Mouse (Mus musculus) cerebral cortex, adult 2 months (tissue): ENCODE results near the gene Rbm44.

ENCODE experiments used
- WGBS: fragments of 180-500 bp; shearing (Covaris S2); methylation state at CpG from one replicate; pipeline ENCODE4 v1.1.7; 2018; 5-methylcytosine and 5-hydroxymethylcytosine counted together

Gene Rbm44

DNA sequence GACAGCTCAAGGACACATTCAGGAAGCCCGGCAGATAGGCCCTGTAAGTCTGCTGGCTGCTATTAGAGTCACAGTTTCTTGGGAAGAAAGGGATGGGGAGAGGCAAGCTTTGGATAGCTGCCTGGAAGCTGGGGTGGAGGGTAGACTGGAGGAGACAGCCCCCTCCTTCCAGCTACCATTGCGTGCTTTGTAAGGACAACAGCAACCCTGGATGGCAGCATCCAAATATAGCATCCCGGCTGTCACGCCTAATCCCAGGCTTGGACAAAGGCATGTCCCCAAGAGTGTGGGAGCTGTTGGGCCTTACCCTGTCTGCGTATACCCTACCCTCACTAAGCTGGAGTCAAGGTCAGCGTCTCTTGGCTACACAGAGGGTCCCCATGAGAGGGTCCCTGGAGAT lies 64.5 kb downstream of the Rbm44 start:
- WGBS, result 35% methylated on average over 6 of the region's 6 CpGs

DNA sequence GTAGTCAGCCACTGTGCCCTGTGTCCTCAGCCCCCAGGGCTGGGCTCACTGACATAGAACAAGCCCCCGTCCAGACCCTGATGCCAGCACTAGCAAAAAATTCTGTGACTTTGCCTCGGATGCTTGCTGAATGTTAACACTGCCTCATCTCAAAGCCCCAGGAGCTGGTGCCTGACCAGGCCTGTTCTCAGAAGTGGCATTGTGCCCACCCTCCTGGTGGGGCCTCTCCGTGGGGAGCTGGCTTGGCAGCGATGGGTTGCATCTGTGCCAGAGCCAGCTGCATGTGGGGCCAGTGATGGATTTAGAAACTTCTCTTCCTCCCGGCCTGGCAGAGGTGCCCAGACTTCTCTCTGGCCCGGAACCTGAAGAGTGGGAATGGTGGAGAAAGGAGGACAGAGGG lies 64.9 kb downstream of the Rbm44 start:
- 16% methylated on average over 6 of the region's 6 CpGs for WGBS

- 59% methylated on average over 1 of the region's 1 CpGs for WGBS
These were observed 66.2 kb downstream of the Rbm44 start for GRCm38 (mm10) chr1:91211099-91211498.

DNA sequence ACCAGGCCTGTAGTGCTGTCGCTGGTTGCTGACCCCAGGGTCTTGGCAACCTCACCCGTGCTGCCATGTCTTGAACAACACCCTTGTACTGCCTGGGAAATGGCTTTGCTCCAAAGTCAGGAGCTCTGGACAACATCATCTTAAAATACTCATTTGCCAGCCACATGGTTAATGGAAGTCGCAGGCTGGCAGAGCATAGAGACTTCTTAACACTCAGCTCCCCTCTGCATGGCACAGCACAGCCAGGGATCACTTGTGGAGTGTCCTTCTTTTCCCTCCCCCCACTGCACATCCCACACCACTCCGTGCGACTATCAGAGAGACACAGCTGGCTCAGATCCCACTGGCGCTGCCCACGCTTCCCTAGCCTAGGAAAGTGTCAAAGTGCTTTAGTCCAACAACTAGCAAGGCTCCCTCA lies 66.7 kb downstream of the Rbm44 start:
- 37% methylated on average over 7 of the region's 7 CpGs for WGBS

DNA sequence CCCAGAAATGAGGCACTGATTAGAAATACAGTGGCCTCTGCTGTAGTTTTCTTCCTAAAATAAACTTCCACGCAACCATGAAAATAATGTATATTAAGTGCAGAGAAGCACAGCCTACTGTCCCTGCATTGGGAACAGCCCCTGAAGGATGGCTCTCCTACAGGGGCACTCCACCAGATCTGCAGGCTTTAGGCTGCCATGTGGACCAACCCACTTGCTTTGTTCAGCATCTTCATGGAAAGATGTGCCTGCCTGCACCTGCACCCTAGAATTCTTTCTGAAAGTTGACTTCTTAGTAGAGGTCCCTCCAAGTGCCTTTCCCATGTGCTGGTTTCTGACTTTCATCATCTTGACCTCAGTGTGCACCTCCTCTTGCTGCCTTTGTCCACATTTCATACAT lies 70.4 kb downstream of the Rbm44 start:
- WGBS, result 76% methylated on average over 1 of the region's 1 CpGs

DNA sequence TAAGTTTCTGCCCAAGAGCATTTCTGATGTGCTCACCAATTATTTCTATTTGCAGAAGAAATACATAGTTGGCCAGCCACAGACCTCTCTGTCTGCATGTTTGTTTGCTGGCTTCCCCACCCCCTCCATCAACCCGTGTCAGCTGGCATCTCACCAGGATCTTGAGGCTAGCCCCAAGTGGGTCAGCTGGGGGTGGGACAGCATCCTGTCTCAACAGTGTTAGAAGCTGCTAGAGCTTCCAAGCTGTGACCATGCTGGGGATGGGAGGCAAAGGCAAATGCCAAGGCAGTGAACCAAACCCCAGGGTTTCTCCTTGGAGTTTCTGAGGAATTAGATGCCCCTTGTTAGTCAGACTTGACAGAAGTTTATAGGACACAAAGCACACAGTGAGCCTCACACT lies 71.1 kb downstream of the Rbm44 start:
- WGBS, result 10% methylated on average over 1 of the region's 1 CpGs

DNA sequence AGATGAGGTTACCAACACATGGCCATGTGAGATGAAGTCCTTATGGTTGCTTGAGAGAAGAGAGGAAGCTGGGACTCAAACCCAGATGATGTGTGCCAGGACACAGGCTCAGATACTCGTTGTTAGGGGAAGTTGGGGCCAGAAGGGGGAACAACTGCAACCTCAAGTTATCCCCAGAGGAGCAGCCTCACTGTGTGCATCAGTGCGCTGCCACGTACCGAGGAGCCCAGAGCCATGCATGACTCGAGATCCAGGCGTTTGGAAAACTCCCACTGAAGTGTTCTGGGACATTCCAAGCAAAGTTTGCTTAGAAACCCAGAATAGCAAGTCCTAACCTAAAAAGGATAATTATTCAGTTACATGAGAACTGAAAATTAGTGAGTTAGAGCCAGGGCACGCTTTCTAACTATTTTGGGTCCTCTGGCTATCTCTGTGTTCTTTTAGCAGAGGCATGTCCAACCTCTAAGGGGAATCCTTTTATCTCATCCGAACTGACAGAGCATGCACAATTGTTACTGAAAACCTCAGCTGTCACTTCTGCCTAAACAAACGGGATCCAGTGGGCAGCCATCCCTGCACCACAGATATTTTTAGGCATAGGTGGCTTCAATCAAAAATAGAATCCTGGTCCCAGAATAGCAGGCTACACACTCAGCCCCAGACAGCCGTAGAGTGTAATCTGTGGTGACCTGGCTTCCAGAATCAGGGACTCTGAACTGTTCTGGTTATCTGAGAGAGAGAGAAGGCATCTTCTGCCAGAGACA lies 71.8 kb downstream of the Rbm44 start:
- WGBS, result 31% methylated on average over 10 of the region's 10 CpGs

- WGBS, result 90% methylated on average over 7 of the region's 7 CpGs
These were observed 74.9 kb downstream of the Rbm44 start for GRCm38 (mm10) chr1:91219641-91220321.

- WGBS, result 93% methylated on average over 3 of the region's 3 CpGs
These were observed 75.4 kb downstream of the Rbm44 start for GRCm38 (mm10) chr1:91220322-91220672.
